Mouse (Mus musculus) mature B cell (primary cell): Measurements from ENCODE around the gene Gpr37l1.

ENCODE experiments used
- in situ Hi-C: fragments of 300-500 bp; cut with MboI; formaldehyde crosslinking; loops from 2 replicates; pipeline ENCODE4 v1.14.3; 2019

The Gpr37l1 gene

DNA sequence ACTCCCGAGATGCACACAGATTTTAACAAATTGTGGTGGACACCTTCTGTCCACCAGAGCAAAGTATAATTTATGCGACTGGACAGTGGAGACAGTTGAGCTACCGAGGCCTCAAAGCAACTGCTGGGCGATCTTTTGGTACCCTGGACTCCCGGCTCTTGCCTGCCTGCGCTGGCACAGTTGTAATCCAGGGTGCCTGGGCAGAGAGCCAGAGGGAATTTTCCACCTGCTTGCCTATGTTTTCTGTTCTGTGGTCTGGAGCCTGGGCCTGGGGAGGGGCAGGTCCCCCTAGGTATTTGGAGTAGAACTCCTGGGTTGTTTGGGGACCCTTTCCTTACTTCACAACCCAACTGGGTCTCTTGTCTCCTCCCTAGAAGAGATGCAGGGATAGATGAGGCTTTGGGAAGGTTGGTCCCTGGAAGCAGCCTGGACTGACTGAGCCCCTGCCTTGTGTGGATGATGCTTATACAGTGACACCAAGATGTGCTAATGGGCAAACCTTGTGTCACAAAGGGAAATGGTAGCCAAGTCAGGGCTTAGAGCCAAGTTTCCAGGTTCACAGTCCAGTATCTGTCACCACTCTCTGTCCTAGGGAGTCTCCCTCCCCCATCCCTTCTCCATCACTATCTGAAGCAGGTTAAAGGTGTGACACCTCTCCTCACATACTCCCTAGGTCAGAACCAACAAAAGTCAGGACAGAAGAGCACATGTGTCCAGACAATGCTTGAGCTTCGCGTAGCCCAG lies 14.6 kb upstream of the Gpr37l1 start:
- in situ Hi-C loops = no loop called here

DNA sequence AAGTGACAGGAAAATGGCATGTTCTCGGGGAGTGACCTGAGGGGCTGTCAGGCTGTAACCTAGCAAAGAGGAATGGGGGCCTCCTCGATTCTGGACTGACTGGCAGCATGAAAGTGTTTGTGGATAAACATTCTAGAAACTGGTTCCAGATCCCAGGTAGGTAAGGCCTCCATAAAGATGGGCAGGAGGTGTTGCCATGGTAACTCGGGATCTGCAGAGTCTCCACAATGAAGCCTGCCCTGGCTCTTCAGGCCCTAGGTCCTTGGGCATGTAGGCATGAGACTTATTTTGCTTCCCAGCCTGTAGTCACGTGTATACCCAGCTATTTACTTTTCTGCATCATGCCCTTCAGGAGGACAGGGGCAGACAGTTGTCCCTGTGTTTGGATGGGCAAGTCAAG lies 13.8 kb upstream of the Gpr37l1 start:
- in situ Hi-C loops = no loop called here

DNA sequence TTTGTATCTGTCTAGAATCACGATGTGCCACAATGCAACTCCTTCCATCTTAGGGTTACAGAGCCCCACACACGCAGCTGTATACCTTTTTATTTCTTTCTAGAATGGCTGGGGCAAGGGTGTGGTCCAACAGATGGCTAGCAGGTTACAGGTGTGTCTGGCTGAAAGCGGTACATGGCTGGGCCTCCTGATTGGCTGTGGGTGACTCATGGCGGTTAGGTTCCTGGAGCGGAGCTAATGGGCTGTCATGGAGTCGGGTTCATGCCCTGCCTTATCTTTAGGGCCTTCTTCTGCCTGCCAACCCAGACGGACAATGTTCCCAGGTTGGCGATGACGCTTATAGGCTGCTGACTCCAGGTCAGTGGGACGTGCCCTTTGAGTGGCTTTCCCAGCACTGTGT lies 13.3 kb upstream of the Gpr37l1 start:
- in situ Hi-C loops = no loop called here

DNA sequence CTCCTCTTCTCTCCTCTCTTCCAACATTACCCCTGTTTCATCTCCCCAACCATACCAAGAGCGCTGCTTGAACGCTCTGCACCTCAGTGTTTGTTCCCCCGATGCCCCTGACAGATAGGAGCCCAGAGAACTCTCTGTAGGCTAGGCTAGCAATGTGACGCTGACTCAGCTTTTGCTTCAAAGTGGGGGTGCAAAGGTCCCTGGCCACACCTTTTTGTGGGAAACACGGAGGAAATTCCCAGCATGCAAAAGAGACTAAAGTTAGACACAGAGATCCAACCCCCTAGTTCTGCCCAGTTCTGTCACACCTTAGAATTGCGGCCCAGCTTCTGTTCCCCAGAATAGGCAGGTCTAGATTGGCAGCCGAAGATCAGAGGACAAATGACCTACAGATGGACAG lies 11.4 kb upstream of the Gpr37l1 start:
- in situ Hi-C loops = no loop called here

DNA sequence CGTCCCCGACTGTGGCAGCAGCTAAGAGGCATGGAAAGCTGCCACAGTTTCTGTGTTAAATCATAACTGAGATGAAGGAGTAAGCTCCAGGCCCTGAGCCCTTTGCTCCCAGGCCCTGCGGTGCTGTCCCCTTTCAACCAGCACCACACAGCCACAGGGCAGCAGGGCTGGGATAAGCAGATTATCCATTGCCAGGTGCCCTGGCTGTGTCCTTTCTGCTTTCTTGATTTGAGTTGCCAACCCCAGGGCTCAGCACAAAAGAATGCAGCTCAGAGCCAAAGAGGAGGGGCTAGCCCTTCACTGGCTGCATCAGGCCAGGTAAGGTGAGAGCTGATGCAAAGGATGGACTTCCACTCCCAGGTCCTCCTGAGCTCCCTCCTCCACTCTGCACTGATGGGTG lies 10.2 kb upstream of the Gpr37l1 start:
- in situ Hi-C loops = no loop called here

DNA sequence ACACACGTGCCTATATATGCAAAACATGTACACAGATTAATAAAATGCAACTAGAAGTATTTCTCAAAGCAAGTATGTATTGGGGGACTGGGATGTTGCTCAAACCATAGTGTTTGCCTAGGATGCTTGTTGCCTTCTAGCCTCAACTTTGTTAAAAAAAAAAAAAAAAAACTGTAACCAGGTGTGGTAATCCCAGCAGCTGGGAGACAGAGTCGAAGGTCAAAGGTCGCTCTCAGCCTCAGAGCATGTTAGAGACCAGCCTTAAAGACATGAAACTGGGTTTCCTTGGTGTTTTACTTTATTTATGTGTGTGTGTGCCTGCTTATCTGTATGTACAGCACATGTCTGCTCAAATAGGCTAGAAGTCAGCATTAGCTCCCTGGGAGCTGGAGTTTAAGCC lies 7.7 kb upstream of the Gpr37l1 start:
- in situ Hi-C loops = no loop called here

DNA sequence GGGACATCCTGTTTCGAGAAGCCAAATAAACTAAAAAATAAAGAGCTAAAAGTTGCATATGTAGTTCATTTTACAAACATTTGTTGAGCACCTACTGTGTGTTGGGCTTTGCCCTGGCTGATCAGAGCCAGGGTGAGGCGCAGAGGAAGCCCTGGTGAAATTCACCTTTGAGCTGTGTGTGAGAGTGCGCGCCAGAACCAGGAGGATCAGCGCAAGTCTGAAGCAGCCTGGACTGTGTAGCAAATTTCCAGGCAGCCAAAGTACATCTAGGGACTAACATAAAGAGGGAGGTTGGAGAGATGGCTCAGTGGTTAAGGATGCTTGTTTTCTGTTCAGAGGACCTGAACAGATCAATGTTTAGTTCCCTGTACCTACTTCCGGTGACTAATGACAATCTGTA lies 5.8 kb upstream of the Gpr37l1 start:
- in situ Hi-C loops = no loop called here

DNA sequence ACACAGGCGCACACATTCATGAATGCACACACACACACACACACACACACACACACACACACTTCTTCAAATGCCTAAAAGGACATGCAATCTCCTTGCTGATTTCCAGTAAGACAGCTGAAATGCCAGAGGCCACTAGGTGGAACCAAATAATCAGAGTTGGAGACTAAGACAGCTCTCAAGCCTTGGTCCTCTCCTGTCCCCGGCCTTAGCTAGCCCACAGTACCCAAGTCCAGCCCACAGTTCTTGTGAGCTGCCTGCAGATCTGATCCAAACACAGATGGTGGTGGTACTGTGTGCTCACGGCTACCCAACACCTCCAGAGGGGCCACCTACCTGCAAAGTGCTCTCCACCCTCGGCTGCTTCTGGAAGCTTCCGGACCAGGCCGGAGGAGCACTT lies 4.5 kb upstream of the Gpr37l1 start:
- in situ Hi-C loops = no loop called here

DNA sequence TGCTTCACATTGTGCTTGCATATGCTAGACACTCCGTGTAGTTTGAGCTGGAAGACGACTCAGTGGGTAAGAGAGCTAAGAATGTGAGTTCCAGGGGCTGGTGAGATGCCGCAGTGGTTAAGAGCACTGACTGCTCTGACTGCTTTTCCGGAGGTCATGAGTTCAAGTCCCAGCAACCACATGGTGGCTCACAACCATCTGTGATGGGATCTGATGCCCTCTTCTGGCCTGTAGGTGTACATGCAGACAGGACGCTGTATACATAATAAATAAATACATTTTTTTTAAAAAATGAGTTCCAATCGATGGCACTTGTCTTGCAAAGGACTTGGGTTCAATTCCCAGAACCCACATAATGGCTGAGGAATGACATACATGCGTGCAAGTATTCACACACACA lies 3.7 kb upstream of the Gpr37l1 start:
- in situ Hi-C loops = no loop called here

DNA sequence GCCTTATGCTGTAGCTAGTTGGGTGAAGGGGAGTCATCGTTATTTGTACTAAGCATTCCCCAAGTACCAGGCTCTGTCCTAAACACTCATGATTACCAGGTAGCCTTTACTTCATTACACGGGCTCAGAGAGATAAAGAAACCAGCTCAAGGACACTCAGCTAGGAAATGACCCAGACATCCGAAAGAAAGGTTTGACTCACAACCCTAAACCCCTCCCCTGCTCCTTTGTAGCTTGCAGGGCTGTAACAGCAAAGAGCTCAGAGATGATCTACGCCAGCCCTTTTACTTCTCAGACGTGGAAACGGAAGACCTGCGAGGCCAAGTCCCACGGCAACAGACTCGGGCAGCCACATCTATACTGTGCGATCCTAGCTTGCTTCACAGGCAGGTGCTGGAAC lies 2.8 kb upstream of the Gpr37l1 start:
- in situ Hi-C loops = no loop called here

DNA sequence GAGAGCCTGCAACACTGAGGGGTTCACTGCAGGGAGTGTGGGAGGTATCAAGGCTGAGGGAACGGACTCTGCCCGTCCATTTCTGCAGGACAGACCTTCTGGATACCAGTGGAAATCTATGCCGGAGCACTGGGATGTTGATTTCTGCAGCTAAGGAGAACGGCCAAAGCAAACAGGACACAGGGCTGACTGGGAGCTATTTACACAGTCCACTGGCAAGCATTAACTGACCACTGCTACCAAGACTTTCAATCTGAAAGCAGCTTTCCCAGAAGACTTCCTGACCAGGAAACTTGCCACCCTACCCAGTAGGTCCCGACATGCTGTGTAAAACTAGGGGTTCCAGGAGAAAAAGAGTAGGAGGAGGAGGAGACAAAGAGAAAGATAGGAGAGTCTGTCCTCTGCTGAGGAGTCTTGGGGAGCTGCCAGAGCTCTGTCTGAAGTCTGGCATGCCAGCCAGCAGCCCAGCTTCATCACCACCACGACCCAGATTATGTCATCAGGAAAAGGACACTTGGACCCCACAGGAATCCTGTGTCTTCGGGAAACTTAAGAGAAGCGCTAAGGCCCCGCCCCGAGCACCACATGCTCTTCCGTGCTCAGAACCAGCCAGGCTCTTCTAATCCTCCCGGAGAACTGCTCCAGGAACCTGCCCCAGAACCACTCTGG lies 2.2 kb upstream of the Gpr37l1 start:
- in situ Hi-C loops = no loop called here

DNA sequence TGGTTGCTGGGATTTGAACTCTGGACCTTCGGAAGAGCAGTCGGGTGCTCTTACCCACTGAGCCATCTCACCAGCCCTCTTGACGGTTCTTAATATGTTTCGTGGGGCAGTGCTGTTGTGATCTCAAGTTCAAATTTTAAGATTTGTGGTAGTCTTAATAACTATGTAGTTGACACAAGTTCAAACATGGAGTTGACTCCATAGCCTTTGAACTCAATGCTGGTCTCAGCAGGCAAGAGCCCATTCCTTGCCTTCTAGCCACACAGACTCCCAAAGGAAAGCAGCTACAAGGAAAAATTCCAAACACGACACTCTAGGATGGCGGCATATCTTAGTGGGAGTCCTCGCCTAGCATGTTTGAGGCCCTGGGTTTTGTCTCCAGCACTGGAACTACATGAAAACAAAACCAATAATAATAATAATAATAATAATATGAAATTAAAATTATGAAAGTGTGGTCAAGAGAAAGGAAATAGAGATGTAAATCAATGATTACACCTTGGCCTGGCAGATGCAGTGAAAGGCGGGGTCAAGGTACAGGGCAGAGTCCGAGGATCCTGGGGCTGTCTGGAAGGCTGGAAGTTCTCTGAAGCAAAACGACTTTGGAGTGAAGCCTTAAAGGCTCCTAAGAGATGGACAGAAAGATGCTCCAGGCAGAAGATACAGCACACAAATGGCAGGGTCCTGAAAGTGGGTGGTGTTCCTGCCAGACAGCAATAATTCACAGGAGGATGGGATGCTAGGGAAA lies 1.1 kb upstream of the Gpr37l1 start:
- in situ Hi-C loops = no loop called here

DNA sequence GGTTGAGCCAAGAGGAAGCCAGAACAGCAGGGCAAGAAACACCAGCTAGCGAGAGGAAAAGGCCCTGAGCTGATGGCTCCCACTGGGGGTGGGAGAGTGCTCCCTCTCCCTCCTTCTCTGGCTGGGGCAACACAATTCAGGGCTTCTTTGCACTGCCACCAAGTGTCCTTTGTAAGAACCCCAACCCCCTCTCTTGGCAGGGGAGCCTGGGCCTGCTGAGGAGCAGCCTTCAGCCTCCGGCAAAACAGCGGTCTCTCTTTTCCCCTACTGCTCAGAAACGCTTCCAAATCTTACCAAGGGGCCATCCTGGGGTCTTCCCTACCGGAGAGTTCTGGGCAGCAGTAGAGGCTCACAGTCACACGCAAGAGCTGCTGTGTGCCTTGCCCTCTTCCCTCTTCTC lies 4.8 kb downstream of the Gpr37l1 start:
- in situ Hi-C loops = no loop called here

DNA sequence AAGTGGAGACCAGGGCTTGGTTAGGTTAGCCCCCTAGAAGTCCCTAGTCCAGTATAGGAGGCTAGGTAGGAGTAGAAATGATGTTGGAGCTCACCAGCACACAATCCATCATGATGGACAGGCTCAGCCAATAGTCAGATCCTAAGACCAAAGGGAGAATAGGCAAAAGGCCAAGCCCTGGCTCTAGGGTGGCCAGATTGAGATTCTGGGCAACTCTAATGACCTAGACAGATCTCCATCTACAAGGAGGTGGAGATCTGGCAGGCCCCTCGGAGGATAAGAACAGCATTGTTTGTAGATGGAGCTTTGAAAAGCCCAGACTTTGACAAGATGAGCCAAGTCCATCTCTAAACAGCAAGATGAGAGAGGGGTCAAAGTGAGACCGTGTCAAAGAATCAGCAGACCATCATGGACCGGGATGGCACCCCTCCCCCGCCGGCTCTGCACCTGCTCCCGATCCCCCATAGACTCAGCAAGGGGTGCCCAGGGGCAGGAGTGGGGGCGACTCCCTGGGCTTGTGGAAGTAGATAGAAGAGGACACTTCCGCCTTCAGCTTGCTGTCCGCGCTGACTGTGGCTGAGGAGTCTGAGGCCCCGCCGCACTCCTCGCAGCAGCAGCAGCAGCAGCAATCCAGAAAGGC lies 7.0 kb downstream of the Gpr37l1 start:
- in situ Hi-C loops = no loop called here

DNA sequence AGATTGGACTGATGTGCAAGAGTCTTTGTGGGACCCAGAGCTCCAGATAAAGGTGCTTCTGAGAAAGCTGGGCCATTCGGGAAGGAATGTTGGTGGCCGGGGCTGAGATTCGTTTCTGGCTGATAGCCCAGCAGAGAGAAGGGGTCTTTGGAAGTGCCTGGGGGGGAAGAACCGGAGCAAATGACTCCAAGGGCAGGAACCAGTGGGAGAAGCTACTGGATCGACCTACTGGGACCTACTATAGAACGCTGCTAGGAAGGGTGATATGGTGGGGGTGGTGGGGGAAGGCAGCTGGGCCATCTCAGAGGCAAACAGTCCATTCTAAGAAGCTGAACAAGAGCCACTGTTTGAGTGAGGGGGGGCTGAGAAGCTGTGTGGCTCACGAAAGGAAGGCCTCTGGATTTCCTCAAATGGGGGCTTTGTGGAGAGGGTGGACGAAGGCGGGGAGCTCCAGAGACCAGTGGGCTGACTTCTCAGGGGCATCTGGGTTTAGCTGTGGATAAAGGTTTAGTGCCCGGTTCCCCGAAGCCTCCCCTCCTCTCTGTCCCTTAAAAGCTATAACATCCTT lies 7.8 kb downstream of the Gpr37l1 start:
- in situ Hi-C loops = no loop called here

DNA sequence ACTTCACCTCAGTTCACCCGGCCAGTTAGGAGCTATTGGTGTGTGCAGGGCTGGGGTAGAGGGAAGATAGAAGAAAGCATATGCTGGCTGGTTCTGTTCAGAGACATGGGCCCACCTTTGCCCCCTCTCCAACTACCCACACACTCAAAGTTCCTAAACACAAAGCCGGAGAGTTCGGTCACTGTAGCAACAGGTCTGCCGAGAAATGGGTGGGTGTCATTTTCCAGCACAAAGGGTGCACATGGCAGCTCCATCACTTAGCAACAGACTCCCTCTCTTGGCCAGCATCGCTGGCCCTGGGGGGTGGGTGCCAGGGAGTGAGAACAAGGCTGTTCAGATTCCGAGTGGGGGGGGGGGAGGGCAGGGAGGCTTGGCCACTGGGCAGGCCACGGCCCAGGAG lies 8.4 kb downstream of the Gpr37l1 start:
- in situ Hi-C loops = no loop called here

DNA sequence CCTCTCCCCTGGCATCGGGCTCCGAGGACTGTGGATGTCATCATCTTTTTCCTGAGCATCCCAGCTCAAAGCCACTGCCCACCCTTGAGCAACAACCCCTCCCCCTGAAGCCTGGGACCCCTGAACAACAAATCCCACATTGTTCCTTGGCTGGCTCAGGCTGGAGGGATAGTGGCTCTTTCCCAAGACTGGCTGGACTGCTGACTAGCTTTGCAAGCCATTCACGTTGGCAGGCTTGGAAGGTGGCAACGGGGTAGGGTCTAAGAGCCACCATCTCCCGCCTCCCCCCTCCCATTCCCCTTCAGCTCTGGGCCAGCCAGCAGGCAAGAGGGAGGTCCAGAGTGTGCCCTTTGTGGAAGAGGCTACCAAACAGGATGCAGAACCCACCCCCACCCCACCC lies 8.8 kb downstream of the Gpr37l1 start:
- in situ Hi-C loops = no loop called here

DNA sequence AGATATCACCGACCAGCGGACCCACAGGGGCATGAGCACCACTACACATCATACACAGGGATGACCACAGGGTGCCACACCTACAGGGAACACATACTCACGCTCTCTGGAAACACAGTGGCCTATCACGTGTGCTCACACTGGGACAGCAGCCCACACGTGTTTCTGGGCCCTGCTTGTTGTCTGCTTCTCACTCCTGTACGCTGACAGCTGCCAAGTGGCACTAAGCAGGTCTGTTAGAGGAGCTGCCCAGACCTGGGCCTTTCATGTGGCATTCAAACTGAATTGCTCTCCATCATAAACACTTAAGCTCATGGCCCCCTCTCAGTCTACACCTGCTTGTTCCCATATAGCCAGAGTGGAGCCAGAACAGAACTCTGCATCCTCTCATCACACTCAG lies 11.2 kb downstream of the Gpr37l1 start:
- in situ Hi-C loops = no loop called here

DNA sequence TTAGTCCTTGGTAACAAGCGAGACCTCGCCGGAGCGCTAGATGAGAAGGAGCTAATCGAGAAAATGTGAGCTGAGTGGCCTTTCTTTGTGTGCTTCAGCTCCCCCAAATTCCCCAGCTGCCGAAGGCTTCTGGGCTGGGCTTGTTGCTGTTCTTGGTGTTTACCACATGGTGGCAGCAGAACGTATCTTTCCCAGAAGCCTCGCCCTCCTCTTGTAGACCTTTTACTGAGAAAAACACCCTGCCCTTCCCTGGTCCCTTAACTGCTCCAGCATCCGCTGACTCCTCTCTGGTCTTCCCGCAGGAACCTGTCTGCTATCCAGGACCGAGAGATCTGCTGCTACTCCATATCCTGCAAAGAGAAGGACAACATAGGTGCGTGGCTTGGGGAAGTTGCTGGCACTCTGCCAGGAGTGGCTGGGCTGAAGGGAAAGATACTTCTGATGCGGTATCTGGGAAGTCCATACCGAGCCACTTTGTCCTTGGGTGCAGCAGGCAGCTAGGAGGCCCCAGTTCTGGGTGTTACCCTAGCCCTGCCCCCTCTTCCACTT lies 13.0 kb downstream of the Gpr37l1 start:
- in situ Hi-C loops = no loop called here

DNA sequence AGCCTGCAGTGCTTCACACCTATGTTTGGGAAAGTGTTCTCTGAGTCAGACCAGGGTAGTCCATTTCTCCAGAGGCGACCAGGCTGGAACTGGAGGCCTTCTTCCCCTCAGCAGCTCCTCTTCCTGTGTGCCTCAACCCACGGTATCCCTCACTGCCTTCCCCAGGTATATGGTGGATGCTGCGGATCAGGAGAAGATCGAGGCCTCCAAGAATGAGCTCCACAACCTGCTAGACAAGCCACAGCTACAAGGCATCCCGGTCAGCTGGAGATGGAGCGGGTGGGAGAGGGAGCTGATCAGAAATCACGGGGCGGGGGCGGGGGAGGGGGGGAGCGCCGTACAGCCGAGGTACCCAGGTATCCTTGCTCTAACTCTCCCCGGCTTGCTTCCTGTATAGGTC lies 13.5 kb downstream of the Gpr37l1 start:
- in situ Hi-C loops = no loop called here

DNA sequence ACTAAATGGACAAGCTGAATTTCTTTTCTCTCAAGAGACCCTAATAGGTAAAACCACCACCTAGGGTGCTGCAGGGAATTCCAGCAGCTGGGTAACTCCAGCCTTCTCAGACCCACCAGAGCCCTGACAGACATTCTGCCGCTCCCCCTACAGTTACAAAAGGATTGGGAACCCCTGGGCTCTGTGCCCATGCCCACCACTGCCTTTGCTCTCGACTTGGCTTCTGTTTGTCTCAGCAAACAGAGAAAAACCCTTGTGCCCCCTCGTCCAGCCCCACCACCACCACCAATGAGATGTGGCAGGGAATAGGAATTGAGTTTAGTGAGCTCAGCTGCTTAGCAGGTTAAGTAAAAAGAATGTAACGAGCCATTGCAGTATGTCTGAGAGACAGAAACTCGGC lies 18.5 kb downstream of the Gpr37l1 start:
- in situ Hi-C loops = no loop called here

DNA sequence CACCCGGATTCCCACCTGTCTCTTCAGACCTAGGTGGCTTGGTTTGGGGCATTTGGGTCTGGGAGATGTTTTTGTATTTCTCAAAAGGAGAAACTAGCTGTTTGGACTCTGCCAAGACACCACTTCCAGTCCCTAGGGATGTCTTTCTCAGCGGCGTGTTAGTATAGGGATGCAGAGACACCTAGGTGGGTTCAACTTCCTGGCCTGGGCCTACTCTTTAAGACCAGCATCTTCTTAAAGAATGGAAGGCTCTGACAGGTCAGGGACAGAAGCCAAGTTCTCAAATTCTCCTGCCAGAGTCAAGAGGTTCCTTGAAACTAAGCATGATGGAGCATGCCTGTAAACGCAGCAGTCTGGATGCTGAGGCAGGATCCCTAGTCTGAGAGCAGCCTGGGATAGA lies 19.0 kb downstream of the Gpr37l1 start:
- in situ Hi-C loops = no loop called here
